Mouse (Mus musculus): Measurements from ENCODE around the gene Ttll7.

The Ttll7 gene

DNA sequence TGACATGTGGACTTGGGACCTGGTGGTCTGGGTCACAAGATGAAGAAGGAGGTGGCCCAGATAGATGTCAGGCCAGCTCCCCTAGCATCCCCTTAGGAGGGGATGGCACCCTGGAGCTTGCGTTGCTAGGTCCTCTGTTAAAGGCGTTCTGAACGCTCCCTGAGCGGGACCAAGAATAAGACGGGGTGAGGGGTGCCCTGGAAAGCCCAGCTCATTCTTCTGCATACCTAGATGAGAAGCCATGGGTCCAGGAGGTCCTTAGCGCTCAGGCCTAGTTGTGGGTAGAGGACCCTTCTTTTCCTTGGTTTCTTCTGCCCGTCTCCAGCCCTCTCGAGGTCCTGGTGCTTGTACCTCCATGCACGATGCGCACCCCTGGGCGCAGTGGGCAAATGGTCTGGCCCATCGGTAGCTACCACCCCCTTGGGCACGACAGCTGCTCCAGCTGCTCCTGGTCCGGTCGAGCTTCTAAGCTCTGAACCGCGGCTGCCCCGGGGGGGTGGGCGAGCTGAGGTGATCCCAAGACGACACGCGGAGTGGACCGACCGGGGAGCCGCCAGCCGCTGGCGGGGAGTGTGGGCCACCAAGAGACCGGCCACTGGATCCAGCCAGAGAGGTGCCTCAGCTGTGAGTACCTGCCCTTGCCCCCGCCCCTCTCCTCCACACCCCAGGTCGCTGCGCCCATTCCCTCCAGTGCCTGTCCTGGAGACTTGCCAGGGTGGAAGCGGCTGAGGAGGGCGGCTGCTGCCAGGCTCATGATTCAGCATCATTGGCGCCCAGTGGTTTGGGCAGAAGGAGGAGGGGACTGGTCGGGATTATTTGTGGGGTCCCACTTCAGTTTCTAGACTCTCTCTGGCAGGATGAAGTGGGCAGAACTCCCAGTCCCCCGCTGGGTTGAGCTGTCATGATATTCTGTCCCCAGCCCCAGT lies at the start of gene Ttll7:
Gene Ttll7 (plus strand): TSS at position 402 of the 926 bp plus-strand sequence.
- DNase-seq (ENCODE audit: low spot score in 2 of 2), result peak; percentile 4

DNA sequence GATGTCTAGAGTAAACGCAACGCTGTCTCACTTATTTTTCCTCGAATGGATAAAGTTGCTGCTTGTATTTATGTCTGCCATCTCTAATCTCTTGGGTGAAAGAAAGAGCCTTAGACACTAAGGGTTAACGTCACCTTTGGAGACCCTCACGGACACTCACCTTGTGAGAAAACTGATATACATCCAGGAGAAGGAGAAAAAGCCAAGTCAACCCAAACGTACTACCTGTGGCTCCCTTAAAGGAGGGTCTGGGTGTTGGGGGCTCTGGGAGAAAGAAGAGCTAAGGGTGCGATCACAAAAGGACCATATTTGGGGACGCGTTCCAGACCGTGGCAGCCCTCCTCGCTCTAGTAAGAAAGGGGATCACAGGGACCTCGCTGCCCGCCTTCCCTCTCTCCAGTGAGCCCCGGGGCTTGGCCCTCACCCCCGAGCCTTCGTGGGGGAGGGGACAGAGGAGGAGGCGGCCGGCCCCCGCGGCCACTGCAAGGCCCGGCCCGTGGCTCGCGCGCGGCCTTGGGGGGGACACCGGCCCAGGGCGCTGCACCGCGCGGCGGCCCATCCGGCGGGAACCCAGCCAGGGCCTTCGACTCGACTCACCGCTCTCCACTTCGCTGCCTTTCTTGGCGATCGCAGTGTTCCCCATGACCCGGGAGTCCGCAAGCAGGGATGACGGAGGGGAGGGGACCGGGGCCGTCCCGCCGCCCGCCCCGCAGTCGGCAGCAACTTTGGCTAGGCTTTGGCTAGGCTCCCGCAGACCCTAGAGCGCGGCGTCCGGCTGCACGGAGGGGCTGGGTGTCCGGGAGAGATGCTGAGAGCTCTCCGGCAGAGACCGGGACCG lies 39.9 kb upstream of the Ttll7 start:
- peak in 1 of 2 experiments; percentile 5 for DNase-seq (ENCODE audit: low spot score in 2 of 2)

DNA sequence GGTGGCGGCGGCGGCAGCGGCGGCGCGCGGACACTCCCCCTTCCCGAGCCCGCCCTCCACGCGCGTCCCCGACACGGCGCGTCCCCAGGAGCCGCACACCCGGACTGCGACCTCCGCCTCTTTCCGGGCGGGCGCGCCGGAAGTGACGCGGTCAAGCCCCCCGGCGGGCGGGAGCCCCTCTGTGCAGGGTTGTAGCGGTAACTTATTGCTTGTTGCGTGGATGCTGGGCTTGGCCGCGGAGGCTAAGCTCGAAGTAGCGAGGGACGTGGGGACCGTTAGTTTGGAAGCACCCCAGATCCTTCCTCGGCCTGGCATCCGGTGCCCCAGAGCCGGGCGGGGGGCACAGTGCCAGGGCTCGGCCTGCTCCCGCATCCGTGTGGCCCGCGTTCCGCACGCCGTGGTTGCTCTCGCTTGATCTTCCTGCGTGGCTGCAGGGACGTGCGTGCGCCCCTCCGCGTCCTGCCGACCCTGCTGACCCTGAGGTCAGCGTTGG lies 39.2 kb upstream of the Ttll7 start, which contains the start of gene Prkacb:
Gene Prkacb (minus strand): TSS at position 90 of the 493 bp plus-strand sequence.
- peak; percentile 82 to 84 for DNase-seq (ENCODE audit: low spot score in 2 of 2)

DNA sequence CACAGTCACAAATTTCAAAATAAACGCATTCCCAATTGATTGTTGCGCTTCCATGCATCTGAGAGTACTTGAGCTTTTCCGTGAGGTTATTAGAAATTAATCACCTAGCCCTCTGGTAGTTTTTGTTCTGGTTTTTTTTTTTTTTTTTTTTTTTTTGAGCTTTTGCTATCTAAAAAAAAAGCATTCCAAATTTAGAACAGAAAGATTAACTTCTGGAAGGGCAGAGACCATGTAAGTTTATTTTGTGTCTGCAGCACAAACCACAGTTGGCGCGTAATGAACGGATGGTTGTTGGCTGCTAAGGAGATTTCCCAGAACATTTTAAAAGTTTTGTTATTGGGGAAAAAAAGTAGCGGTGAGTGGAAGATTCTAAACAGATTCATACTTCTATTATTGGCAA lies 38.5 kb upstream of the Ttll7 start:
- no peak for DNase-seq (ENCODE audit: low spot score in 2 of 2)

DNA sequence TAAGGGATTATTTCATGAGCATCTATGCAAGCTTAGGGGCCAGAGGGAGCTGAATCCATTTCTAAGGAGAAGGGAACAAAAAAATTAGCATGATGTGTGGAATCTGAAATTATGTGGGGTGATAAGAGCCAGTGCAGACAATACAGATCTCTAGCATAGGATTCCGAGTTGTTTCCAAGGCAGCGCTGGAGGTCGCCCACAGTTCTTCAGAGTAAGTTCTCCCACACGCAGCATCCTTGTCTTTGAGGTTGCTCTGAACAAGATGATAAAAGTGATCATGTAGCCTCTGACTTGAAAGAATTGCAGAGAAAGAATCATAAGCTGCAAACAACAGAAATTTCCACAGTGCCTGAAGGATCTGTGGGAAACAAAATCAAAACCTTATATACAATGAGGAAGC lies 31.4 kb upstream of the Ttll7 start:
- DNase-seq (ENCODE audit: low spot score in 2 of 2), result no peak

DNA sequence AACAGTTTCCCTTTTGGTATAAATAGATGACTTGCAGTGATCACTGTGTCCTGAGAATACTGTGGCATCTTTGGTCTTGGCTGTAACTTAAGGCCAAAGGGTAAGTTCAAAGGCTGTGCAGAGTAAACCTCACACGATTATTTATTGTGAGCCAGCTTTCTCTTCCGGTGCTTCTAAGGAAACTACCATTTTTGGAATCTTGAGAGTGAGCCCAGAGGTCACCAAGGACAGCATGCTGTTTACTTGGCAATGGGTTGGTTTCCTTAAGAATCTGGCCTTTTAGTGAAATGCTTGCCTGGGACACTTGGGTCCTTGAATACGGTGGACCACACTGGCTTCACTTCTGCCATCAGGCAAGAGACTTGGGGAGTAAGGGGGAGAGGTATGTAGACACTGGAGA lies 9.4 kb upstream of the Ttll7 start:
- DNase-seq (ENCODE audit: low spot score in 2 of 2), result no peak

DNA sequence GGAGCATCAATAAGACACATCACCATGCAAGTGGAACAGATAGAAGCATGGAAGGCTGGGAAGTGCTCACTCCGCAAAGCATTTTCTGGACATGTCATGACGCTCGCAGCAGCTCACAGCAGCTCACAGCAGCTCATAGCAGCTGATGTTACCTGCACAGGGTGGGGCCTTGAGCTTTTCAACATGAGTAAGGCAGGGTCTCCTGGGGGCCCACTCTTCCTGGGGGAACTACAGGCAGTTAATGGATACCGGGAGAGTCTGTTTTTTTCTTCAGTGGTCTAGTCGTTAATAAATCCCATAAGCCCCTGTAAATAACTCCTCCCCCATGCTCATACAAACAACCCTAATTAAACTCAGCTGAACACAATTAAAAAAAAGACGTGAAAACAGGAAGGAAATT lies 8.7 kb upstream of the Ttll7 start:
- no peak for DNase-seq (ENCODE audit: low spot score in 2 of 2)

DNA sequence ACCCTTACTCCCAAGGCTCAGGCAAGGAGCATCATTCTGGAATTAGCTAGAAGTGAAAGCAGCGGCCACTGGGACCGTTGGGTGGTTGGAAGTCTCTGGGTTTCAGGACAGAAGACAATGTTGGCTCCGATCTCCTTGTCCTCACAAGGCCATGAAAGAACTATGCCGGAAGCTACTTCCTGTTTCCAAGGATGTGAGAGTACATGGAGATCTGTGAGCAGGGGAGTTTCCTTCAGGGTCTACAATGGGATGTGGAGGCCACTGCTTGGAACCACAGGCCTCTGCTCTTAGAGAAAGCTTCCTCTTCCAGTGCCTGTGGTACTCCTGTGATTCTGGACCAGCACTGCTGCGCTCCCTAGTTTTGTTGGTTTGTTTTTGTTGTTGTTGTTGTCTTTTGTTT lies 5.9 kb upstream of the Ttll7 start:
- DNase-seq (ENCODE audit: low spot score in 2 of 2), result no peak

DNA sequence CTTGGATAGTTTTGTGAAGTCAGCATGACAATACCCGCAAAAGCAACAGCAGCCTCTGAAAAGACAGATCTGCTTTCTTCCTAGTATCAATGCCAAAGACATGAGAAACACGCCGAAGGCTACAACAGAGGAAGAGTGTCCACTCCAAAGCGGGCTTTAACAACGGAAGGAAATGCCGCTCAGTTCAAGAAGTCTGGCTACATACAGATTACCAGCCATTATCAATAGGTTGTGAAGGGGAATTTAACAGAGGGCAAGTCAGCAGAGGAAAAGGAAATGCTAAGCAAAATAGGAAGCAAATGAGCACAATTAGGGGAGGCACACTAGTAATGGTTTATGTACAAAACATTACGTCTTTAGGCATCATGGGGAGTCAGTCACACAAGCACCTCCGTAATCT lies 4.1 kb upstream of the Ttll7 start:
- DNase-seq (ENCODE audit: low spot score in 2 of 2), result no peak

DNA sequence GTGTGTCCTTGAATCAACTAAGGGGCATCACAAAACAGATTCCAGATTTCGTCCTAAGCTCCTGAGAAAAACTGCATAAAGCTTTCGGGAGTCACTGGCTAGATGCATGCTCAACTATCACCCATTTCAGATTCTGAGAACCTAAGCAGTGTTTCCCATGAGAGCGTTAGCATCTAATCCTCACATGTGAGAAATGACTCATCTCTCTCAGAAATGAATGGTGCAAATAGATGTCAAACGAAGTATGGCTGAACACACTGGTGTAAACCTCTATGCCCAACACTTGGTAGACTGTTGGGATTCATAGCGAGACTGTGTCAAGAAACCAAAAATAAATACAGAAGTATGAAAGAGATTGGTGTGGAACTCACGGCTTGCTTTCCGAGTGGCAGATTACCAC lies 2.8 kb upstream of the Ttll7 start:
- DNase-seq (ENCODE audit: low spot score in 2 of 2), result no peak

DNA sequence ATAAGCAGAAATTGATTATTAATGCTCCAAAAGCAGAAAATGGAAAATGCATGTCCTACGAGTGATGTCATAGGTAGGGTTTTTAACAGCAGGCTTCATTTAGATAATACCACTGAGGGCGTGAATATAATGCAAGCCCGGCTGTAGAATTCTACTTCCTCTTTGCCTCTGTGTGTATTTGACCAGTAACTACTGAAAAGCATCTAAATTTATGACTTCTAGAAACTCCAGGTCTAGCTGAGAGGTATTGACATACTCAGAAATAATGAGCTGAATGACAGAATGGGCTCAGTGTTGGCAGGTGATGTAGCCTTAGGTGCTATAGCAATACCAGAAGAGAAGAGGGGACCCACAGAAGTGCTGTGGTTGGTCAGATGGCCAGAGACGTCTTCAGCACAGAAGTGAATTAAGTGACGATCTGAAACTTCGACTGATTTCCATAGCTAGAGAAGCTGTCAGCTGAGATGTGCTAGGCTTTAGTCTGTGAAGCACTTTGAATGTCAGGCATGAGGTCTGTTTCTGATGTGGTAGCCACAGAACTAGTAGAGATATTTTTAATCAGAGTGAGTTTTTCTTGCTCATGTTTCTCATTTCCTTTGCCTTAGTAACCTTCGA lies 2.4 kb downstream of the Ttll7 start:
- no peak for DNase-seq (ENCODE audit: low spot score in 2 of 2)

DNA sequence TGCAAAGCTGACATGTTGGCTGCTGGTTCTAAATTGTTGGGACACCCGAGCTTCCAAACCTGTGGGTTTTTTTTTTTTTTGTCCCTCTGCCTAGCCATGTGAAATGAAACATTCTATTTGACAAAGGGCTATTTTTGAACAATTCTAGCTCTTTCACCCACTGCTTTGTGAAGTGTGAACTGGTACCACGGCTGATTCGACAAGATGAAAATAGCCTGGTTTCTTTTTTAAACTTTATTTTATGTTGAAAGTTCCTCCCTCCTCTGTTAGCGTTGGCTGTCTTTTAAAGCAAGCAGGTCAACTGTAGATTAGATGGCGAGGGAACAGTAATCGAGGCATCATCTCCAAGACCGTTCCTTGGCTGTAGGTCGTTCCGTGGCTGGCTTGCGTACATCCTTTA lies 5.2 kb downstream of the Ttll7 start:
- no peak for DNase-seq (ENCODE audit: low spot score in 2 of 2)

DNA sequence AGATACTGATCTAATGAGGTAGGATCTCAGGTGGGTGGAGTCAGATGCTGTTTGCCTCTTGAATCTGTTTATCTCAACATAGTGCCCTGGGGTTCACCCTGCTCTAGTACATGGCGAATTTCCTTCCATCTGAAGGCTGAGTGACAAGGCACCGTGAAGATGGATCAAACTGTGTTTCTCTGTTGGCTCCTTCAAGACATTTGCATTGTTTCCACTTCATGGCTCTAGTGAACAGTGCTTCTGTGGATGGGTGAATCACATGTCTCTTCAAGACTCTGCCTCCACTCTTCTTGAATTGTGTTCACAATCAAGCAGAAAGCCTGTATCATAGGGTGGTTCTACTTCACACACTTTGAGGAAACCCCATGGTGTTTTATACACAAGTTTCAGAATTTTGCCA lies 8.1 kb downstream of the Ttll7 start:
- no peak for DNase-seq (ENCODE audit: low spot score in 2 of 2)

DNA sequence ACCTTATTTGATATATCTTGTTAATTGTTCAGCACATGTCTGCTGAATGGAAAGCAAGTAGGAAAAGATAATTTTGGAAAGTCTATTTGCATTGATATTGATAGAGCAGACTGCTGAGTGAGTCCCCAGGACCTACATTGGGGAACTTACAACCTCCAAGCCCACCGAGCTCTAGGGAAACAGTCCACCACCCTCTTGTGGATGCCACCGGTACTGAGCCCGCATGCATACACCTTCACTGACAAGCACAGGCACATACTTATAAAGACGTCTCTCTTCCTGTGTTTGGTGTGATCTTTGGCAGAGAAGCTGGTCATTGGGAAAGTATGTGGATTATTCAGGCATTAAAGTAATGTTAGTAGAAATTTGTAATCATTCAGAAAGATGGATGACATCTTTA lies 14.4 kb downstream of the Ttll7 start:
- DNase-seq (ENCODE audit: low spot score in 2 of 2), result no peak

DNA sequence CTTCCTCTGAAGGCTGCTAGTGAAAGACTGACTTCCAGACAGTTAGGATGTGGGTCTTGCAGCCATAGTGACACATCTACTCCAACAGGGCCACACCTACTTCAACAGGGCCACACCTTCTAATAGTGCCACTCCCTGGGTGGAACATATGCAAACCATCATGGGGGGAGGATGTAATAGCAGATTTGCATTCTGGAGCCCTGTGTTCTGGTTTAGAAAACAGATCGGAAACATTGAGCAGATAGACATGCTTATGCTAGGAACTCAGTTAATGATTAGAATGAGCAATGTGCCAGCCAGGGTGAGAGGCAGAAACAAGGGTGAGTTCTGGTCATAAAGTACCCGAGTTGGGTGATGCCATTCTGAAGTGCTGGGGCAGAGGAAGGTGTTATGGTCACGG lies 19.8 kb downstream of the Ttll7 start:
- DNase-seq (ENCODE audit: low spot score in 2 of 2), result no peak

DNA sequence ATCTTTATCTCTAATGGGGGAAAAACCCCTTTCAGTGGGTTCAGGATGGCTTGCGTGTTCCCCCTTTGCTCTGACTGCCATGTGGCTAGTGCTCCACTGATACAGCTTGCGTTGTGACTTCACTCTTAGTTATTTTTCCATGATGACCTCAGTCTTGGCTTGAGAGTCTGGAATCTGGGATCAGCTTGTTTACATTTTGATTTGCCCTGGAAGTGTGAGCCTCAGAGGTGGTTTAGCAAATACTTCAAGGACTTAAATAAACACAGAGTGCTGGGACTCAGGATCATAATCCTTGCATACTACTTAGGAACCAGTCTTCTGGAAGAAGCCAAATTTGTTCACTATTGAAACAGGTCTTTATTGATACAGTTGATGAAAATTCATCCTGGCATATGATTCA lies 23.8 kb downstream of the Ttll7 start:
- no peak for DNase-seq (ENCODE audit: low spot score in 2 of 2)

DNA sequence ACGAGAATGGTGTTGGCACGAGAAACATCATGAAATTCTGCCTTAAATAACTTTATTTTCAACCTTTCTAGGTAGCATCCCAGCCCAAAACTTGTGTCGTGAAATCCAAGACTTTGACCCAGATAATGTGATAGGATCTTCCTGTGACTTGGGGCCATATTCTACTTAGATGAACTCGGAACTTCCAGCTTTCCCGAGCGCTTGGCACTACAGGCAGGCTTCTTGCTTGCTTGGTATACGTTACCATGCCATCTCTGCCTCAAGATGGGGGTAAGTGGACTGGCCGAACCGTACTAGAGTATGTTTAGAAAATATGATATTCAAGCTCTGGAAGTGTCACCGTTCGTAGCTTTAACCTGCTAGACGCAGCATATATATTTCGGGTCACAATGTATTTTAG lies 41.8 kb downstream of the Ttll7 start:
- DNase-seq (ENCODE audit: low spot score in 2 of 2), result no peak

DNA sequence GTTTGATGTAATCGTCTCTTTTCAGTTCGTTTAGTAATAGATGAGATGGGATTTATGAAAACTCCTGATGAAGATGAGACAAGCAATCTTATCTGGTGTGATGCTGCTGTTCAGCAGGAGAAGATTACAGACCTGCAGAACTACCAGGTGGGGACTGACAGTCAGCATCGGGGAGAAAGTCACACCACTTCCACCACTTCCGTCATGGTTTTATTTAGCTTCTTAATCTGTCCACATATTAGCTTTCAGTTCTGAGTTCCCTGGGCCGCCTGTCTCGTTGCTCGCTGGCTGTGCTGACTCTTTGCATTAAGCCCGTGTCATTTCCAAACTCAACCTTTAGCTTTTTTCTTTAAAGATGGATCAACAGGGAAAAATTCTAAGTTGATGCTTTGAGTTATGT lies 44.4 kb downstream of the Ttll7 start:
- DNase-seq (ENCODE audit: low spot score in 2 of 2), result no peak

DNA sequence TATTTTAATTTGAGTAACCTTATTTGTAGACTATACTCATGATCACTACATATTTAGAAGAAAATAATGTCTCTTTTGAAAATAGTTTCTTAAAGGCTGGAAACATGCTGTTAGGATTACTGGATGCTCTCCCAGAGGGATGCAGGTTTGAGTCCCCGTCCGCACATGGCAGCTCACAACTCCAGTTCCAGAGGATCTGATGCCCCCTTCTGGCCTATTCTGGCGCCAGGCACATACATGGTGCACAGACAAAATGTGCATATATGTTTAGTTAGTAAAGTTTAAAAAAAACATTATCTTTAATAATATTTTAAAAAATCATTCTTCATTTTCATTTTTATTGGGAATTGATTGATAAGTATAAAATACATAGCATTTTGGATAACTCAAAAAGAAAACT lies 47.9 kb downstream of the Ttll7 start:
- DNase-seq (ENCODE audit: low spot score in 2 of 2), result no peak

DNA sequence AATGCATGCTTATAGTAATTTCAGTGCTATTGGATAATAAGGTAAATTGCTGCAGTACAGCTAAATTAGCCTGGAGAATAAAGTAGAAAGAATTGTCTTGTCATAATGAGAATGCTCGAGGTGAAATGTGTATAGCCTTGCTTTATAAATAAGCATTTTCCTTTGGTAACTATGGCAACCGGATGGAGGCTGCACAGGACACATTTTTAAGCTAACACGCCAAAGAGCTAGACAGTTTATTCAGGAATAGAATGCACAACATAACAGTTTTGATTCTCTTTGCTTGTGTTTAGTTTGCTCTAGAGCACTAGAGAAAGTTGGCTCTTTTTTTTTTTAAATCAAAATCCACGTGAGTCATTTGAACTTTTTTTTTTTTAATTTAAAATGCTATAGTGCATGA lies 49.6 kb downstream of the Ttll7 start:
- no peak for DNase-seq (ENCODE audit: low spot score in 2 of 2)

DNA sequence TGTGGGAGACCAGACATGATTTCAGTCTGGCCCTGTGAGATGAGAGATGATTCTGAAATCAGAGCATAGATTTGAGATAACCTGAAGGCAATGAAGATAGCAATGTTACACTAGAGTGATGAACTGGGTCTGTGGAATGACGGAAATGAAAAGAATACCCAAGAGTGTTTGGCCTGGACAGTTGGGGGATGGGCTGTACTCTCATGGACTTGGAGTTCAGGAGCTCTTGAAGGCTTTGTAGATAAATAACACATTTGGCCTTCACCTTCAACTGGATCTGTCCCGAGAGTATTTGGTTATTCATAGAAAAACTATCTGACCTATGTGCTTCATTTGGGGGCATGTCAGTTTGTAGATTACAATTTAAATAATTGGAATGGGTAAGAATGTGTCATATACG lies 53.4 kb downstream of the Ttll7 start:
- no peak for DNase-seq (ENCODE audit: low spot score in 2 of 2)

DNA sequence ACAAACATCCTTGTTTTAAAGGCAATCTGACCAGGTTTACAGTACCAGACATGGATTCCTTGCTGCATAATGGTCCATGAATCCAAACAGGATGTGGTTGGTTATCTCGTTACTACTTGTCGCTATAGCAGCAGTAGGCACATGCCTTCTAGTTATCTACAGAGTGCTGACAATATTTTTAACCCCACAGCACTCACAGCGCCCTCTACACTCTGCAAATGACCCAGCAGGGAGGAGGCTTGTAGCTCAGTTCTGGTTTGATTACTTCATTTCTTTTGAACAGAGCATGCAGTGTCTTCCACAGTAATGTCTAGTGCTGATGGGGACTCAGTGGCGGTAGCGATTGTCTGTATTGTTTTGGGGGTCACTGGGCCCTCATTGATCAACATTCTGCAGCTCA lies 56.8 kb downstream of the Ttll7 start:
- no peak for DNase-seq (ENCODE audit: low spot score in 2 of 2)

Measured in spleen, postnatal 36 days (tissue).